Mouse (Mus musculus): Measurements from ENCODE around the gene Exoc3l.

- TF ChIP-seq CTCF (IDR thresholded peaks at IDR 0.05; ENCODE audit: insufficient read depth, low read depth, low read length) (no peak), POLR2A (IDR thresholded peaks at IDR 0.05; ENCODE audit: insufficient read depth, low read depth, low read length) (no peak)
Observed at GRCm38 (mm10) chr8:105269075-105269458, 26.8 kb downstream of the Exoc3l start.
